Mouse (Mus musculus): Measurements from ENCODE around the gene Crot. TPM values are rescaled to one million over a fixed set of nuclear protein-coding genes. Genes with fewer than 3 reads are reported as not detected.

Crot gene
- total and polyA plus RNA-seq, 3 experiments = 9.4 to 148 (median 9.8) TPM

DNA sequence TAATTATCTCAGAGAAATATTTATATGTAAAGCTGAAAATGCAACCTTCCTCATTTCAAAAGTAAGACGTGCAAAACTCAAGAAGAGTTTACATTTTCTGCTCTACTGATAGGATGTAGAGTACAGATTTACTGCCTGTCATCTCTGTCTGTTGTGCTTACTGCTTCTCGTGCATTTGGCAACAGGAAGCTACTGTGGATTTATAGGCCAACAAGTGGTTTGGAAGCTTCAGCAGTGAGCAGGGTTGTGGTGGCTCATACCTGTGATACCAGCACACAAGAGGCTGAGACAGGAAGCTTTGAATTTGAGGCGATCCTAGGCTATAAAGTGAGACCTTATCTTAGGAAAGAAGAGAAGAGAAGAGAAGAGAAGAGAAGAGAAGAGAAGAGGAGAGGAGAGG lies 17.6 kb upstream of the Crot start:
- Histone ChIP-seq H3K27ac (ENCODE audit: control insufficient read depth, low read depth, low read length) (no peak overlapping the region), H3K79me2 (ENCODE audit: control insufficient read depth, insufficient read depth, low read length, poor library complexity) (no peaks in the 10 kb centered on the region), H3K36me3 (ENCODE audit: control insufficient read depth in 1 of 2, insufficient read depth in 2 of 2, low read length in 2 of 2) (no peaks in the 10 kb centered on the region), H3K4me3 (ENCODE audit: control insufficient read depth in 1 of 2, insufficient read depth in 1 of 2, low read depth in 2 of 2, low read length in 2 of 2) (no peak overlapping the region), H3K4me1 (ENCODE audit: control insufficient read depth in 1 of 2, insufficient read depth in 2 of 2, low read length in 2 of 2) (no peaks in the 10 kb centered on the region), H3K27me3 (ENCODE audit: control insufficient read depth in 1 of 2, insufficient read depth in 2 of 2, low read length in 2 of 2) (no peaks in the 10 kb centered on the region; a peak in 2 of 4 replicates), H3K9me3 (replicated peaks; ENCODE audit: insufficient read depth, low read length) (no peaks in the 10 kb centered on the region), H3K9ac (ENCODE audit: control insufficient read depth, low read depth, low read length, poor library complexity, severe bottlenecking) (no peak overlapping the region)
- TF ChIP-seq CHD1 (IDR thresholded peaks at IDR 0.05; ENCODE audit: low read depth, low read length) (no peak), JUND (IDR thresholded peaks at IDR 0.05; ENCODE audit: low read depth, low read length) (no peak), ZC3H11A (IDR thresholded peaks at IDR 0.05; ENCODE audit: low read depth, low read length) (no peak), MAX (IDR thresholded peaks at IDR 0.05; ENCODE audit: low read length) (no peak), GABPA (IDR thresholded peaks at IDR 0.05; ENCODE audit: low read depth, low read length) (no peak), NELFE (IDR thresholded peaks at IDR 0.05; ENCODE audit: low read depth, low read length) (no peak), MYB (IDR thresholded peaks at IDR 0.05; ENCODE audit: low read depth, low read length) (no peak)
- DNase-seq (ENCODE audit: low read depth, low spot score) = no peak

- TF ChIP-seq EP300 (IDR thresholded peaks at IDR 0.05; ENCODE audit: low read depth in 1 of 2, low read length in 2 of 2) (no peak), MXI1 (IDR thresholded peaks at IDR 0.05; ENCODE audit: low read depth, low read length) (no peak), ETS1 (IDR thresholded peaks at IDR 0.05; ENCODE audit: low read depth, low read length) (no peak), RAD21 (IDR thresholded peaks at IDR 0.05; ENCODE audit: low read depth, low read length) (no peak), ZMIZ1 (IDR thresholded peaks at IDR 0.05; ENCODE audit: low read depth, low read length) (no peak), MAX (IDR thresholded peaks at IDR 0.05; ENCODE audit: low read length) (no peak), JUND (IDR thresholded peaks at IDR 0.05; ENCODE audit: low read depth, low read length) (no peak), SIN3A (IDR thresholded peaks at IDR 0.05; ENCODE audit: low read length) (no peak), HCFC1 (IDR thresholded peaks at IDR 0.05; ENCODE audit: low read depth, low read length) (no peak), MEF2A (IDR thresholded peaks at IDR 0.05; ENCODE audit: extremely low read depth, insufficient replicate concordance, low read depth, low read length, poor library complexity, severe bottlenecking) (no peak), MYB (IDR thresholded peaks at IDR 0.05; ENCODE audit: low read depth, low read length) (no peak), SMC3 (IDR thresholded peaks at IDR 0.05; ENCODE audit: low read depth, low read length) (no peak), MAZ (IDR thresholded peaks at IDR 0.05; ENCODE audit: low read depth, low read length) (no peak), CTCF (IDR thresholded peaks at IDR 0.05 in 2 of 3, conservative IDR thresholded peaks at IDR 0.05 in 1 of 3; ENCODE audit: control insufficient read depth in 1 of 3, insufficient read depth in 1 of 3, low read depth in 2 of 3, low read length in 3 of 3, poor library complexity in 1 of 3, severe bottlenecking in 1 of 3) (no peak), ZNF384 (IDR thresholded peaks at IDR 0.05; ENCODE audit: low read depth, low read length) (no peak), TBP (IDR thresholded peaks at IDR 0.05; ENCODE audit: low read depth, low read length) (no peak)
- no peaks in the 10 kb centered on the region for H3K27me3 ChIP-seq (ENCODE audit: control insufficient read depth in 1 of 2, insufficient read depth in 2 of 2, low read length in 2 of 2)
- DNase-seq (ENCODE audit: low read depth, low spot score) = no peak
- H3K79me2 ChIP-seq (ENCODE audit: control insufficient read depth, insufficient read depth, low read length, poor library complexity) = no peaks in the 10 kb centered on the region
- H3K4me1 ChIP-seq (ENCODE audit: control insufficient read depth in 1 of 2, insufficient read depth in 2 of 2, low read length in 2 of 2) = no peaks in the 10 kb centered on the region
- no peak overlapping the region for H3K9ac ChIP-seq (ENCODE audit: control insufficient read depth, low read depth, low read length, poor library complexity, severe bottlenecking)
- no peak overlapping the region for H3K4me3 ChIP-seq (ENCODE audit: control insufficient read depth in 1 of 2, insufficient read depth in 1 of 2, low read depth in 2 of 2, low read length in 2 of 2)
- H3K9me3 ChIP-seq (replicated peaks; ENCODE audit: insufficient read depth, low read length) = no peaks in the 10 kb centered on the region
- no peaks in the 10 kb centered on the region for H3K36me3 ChIP-seq (ENCODE audit: control insufficient read depth in 1 of 2, insufficient read depth in 2 of 2, low read length in 2 of 2)
- H3K27ac ChIP-seq (ENCODE audit: control insufficient read depth, low read depth, low read length) = no peak overlapping the region
Measured at GRCm38 (mm10) chr5:9011374-9011773, 14.2 kb upstream of the Crot start.

All from MEL (cell line).